19 mouse cellular contexts compared by ENCODE assay signal in the genomic region with DNA sequence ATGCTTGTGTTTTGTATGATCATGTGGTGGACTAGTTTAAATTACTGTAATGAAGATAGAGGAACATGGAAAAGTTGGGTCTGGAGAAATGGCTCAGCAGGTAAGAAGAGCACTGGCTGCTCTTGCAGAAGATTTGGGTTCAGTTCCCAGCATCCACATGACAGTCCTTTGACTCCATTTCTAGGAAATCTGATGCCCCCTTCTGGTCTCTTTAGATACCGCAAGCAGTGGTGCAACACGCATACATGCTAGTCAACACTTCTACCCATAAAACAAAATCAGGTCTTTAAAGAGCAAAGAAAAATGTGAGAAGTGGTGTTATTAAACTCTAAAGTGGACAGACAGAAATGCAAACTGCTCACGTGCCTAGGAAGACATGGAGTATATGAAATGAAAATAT.
"Had no signal": no experiment of that assay in that cellular context is flagged by ENCODE, and none has a peak within 500 bp of the region (broad histone marks: within the 10 kb centered on the region; RNA-seq: fewer than 3 reads in every experiment).

No protein-coding gene starts in this region.

- ATAC-seq: liver, embryonic 12.5 days; midbrain, embryonic 16.5 days had no signal

- H3K4me3 ChIP-seq: left cerebral cortex, adult 2 months; limb, embryonic 13.5 days; liver, embryonic 12.5 days; liver, embryonic 15.5 days; lung, embryonic 15.5 days; midbrain, embryonic 12.5 days; myocyte; neural tube, embryonic 13.5 days had no signal

- H3K27me3 ChIP-seq: liver, embryonic 12.5 days; liver, embryonic 15.5 days; lung, embryonic 15.5 days; midbrain, embryonic 12.5 days; neural tube, embryonic 13.5 days had no signal

- DNase-seq: kidney, adult 2 months; kidney, postnatal 36 days; layer of hippocampus, postnatal 36 days; liver; lung, adult 18-20 months; lung, postnatal 10 days; lung, postnatal 36 days; thymus, adult 18-20 months; thymus, postnatal 36 days had no signal

- H3K9ac ChIP-seq: limb, embryonic 13.5 days; liver, embryonic 12.5 days; liver, embryonic 15.5 days; lung, embryonic 15.5 days; midbrain, embryonic 12.5 days; neural tube, embryonic 13.5 days had no signal

- H3K4me2 ChIP-seq: limb, embryonic 13.5 days; liver, embryonic 12.5 days; liver, embryonic 15.5 days; lung, embryonic 15.5 days; midbrain, embryonic 12.5 days; neural tube, embryonic 13.5 days had no signal

- H3K36me3 ChIP-seq: limb, embryonic 13.5 days; liver, embryonic 12.5 days; liver, embryonic 15.5 days; lung, embryonic 15.5 days; midbrain, embryonic 12.5 days; neural tube, embryonic 13.5 days had no signal

- H3K4me1 ChIP-seq: liver, embryonic 12.5 days; liver, embryonic 15.5 days; lung, embryonic 15.5 days; midbrain, embryonic 12.5 days; neural tube, embryonic 13.5 days had no signal

- H3K27ac ChIP-seq: kidney, postnatal 0 days; left cerebral cortex, adult 2 months; limb, embryonic 13.5 days; liver, embryonic 12.5 days; liver, embryonic 15.5 days; lung, embryonic 15.5 days; midbrain, embryonic 12.5 days; neural tube, embryonic 13.5 days had no signal

- H3K9me3 ChIP-seq: limb, embryonic 13.5 days; liver, embryonic 12.5 days; liver, embryonic 15.5 days; lung, embryonic 15.5 days; midbrain, embryonic 12.5 days; neural tube, embryonic 13.5 days had no signal
